Mouse (Mus musculus) liver, adult 2 months (tissue): Measurements from ENCODE around the gene Gm44805. TPM values are rescaled to one million over a fixed set of nuclear protein-coding genes. Genes with fewer than 3 reads are reported as not detected.
"Not testable (repeated sequence)": the region's sequence is repeated elsewhere in the genome, so short reads cannot be mapped to it uniquely, and the experiment has no call there.

Experiments
- DNase-seq: peaks from one replicate; pipeline ENCODE4 v3.0.0-alpha.2; 2011; ENCODE audit warnings: low read depth, low spot score; ENCODE audit errors: extremely low read depth
- H3K27ac ChIP-seq: fragments of 200-500 bp; replicated peaks from 2 replicates; pipeline ENCODE4 v1.5.1; 2012; ENCODE audit warnings: low read depth, mild to moderate bottlenecking, control low read depth, inconsistent platforms, low read length; ENCODE audit not compliant: insufficient read depth
- H3K27me3 ChIP-seq: fragments of 200-500 bp; 2 replicates; pipeline ENCODE4 v1.6.1; 2012; ENCODE audit warnings: mild to moderate bottlenecking, moderate library complexity, low read length, inconsistent platforms; ENCODE audit not compliant: control insufficient read depth, insufficient read depth
- H3K36me3 ChIP-seq: fragments of 200-500 bp; 2 replicates; pipeline ENCODE4 v1.6.1; 2012; ENCODE audit warnings: low read length, inconsistent platforms; ENCODE audit not compliant: control insufficient read depth, insufficient read depth
- H3K4me1 ChIP-seq: fragments of 200-500 bp; 2 replicates; pipeline ENCODE4 v1.6.1; 2011; ENCODE audit warnings: low read length; ENCODE audit not compliant: control insufficient read depth, insufficient read depth
- H3K4me3 ChIP-seq: fragments of 200-500 bp; 2 replicates; pipeline ENCODE4 v1.5.1; 2011; ENCODE audit warnings: low read depth, mild to moderate bottlenecking, control low read depth, low read length, moderate library complexity; ENCODE audit not compliant: insufficient read depth
- H3K79me2 ChIP-seq: fragments of 200-500 bp; 2 replicates; pipeline ENCODE4 v1.6.1; 2012; ENCODE audit warnings: inconsistent platforms, mild to moderate bottlenecking, low read length, moderate library complexity; ENCODE audit not compliant: control insufficient read depth, insufficient read depth
- H3K9ac ChIP-seq: fragments of 200-500 bp; 2 replicates; pipeline ENCODE4 v1.6.1; 2012; ENCODE audit warnings: low read depth, mild to moderate bottlenecking, control low read depth, inconsistent platforms, low read length
- CTCF ChIP-seq: fragments of 200-500 bp; IDR thresholded peaks from 2 replicates; pipeline ENCODE4 v1.5.1; 2011; ENCODE audit warnings: low read depth, low read length, control low read depth
- POLR2A ChIP-seq: fragments of 200-500 bp; IDR thresholded peaks from 2 replicates; pipeline ENCODE4 v1.6.1; 2011; ENCODE audit warnings: low read length, control low read depth; ENCODE audit not compliant: insufficient read depth; ENCODE audit errors: extremely low read depth
- WGBS: fragments of 180-500 bp; shearing (Covaris S2); methylation state at CpG from one replicate; pipeline ENCODE4 v1.1.7; 2018; 5-methylcytosine and 5-hydroxymethylcytosine counted together
- polyA plus RNA-seq: library from polyadenylated mRNA; depleted of rRNA; stranded (reverse); fragments of >200 nt; gene quantifications from 2 replicates; pipeline ENCODE4 v1.2.3, GENCODE M21; 2012
- total RNA-seq: library from RNA; depleted of rRNA; stranded (reverse); fragments of >200 nt; gene quantifications from 2 replicates; pipeline ENCODE4 v1.2.3, GENCODE M21; 2014

The Gm44805 gene
- total and polyA plus RNA-seq, 2 experiments, result 38.2 to 86.3 TPM

- no peaks in the 10 kb centered on the region for H3K36me3 ChIP-seq
- H3K27ac ChIP-seq, result peak overlapping the region; percentile 90
- 19% methylated on average over 2 of the region's 2 CpGs for WGBS
- peaks cover 42% of the 10 kb centered on the region for H3K4me1 ChIP-seq
- peak overlapping the region; percentile 31; the same call in 1 of the 2 replicates for H3K9ac ChIP-seq
- DNase-seq, result peak; percentile 68
- no peak for TF ChIP-seq POLR2A
- no peak for TF ChIP-seq CTCF
- no peaks in the 10 kb centered on the region for H3K79me2 ChIP-seq
- H3K27me3 ChIP-seq, result no peaks in the 10 kb centered on the region
- H3K4me3 ChIP-seq, result no peak overlapping the region
These were observed 7.4 kb upstream of the Gm44805 start for GRCm38 (mm10) chr7:19688611-19689010.

GRCm38 (mm10) chr7:19688101-19688500, 6.9 kb upstream of the Gm44805 start:
- DNase-seq, result peak; percentile 66
- TF ChIP-seq POLR2A, result no peak
- 0 out of 2 replicates have a peak, but pooled peaks have one; percentile 1 for TF ChIP-seq CTCF
- no peaks in the 10 kb centered on the region for H3K27me3 ChIP-seq
- H3K4me3 ChIP-seq, result no peak overlapping the region
- 33% methylated on average over 10 of the region's 10 CpGs for WGBS
- no peaks in the 10 kb centered on the region for H3K36me3 ChIP-seq
- H3K4me1 ChIP-seq, result peaks cover 44% of the 10 kb centered on the region
- H3K9ac ChIP-seq, result peak overlapping the region; percentile 20; the same call in 1 of the 2 replicates
- peak overlapping the region; percentile 99 for H3K27ac ChIP-seq
- H3K79me2 ChIP-seq, result no peaks in the 10 kb centered on the region

GRCm38 (mm10) chr7:19686927-19687583, 5.8 kb upstream of the Gm44805 start:
- H3K9ac ChIP-seq, result peak overlapping the region; percentile 49
- 7% methylated on average over 8 of the region's 8 CpGs for WGBS
- H3K27ac ChIP-seq, result peak overlapping the region; percentile 99
- peak; percentile 81 for DNase-seq
- not testable (repeated sequence) for H3K4me3 ChIP-seq, H3K27me3 ChIP-seq, H3K79me2 ChIP-seq, H3K36me3 ChIP-seq
- TF ChIP-seq POLR2A, result 0 out of 2 replicates have a peak, but pooled peaks have one; percentile 28
- peaks cover 42% of the 10 kb centered on the region for H3K4me1 ChIP-seq

GRCm38 (mm10) chr7:19686521-19686920, 5.3 kb upstream of the Gm44805 start:
- TF ChIP-seq CTCF, result no peak
- TF ChIP-seq POLR2A, result no peak
- peak; percentile 91 for DNase-seq
- Histone ChIP-seq H3K4me1 (peaks cover 44% of the 10 kb centered on the region), H3K9ac (peak overlapping the region; percentile 49), H3K4me3 (no peak overlapping the region), H3K27ac (peak overlapping the region; percentile 99), H3K27me3 (no peaks in the 10 kb centered on the region), H3K79me2 (no peaks in the 10 kb centered on the region), H3K36me3 (no peaks in the 10 kb centered on the region)
- 35% methylated on average over 6 of the region's 6 CpGs for WGBS

- H3K4me3 ChIP-seq, result no peak overlapping the region
- peaks cover 41% of the 10 kb centered on the region for H3K4me1 ChIP-seq
- peak overlapping the region; percentile 77 for H3K9ac ChIP-seq
- H3K27me3 ChIP-seq, result no peaks in the 10 kb centered on the region
- peak; percentile 95 for DNase-seq
- H3K36me3 ChIP-seq, result no peaks in the 10 kb centered on the region
- no peak for TF ChIP-seq CTCF
- TF ChIP-seq POLR2A, result peak; percentile 72
- H3K79me2 ChIP-seq, result no peaks in the 10 kb centered on the region; the same call in 1 of the 2 replicates
- peak overlapping the region; percentile 99 for H3K27ac ChIP-seq
- 14% methylated on average over 4 of the region's 4 CpGs for WGBS
These were observed 4.2 kb upstream of the Gm44805 start for GRCm38 (mm10) chr7:19685374-19685773.

- peaks cover under 1% of the 10 kb centered on the region; the same call in 1 of the 2 replicates for H3K79me2 ChIP-seq
- no peaks in the 10 kb centered on the region for H3K27me3 ChIP-seq
- no peak overlapping the region for H3K4me3 ChIP-seq
- 40% methylated on average over 6 of the region's 6 CpGs for WGBS
- peak; percentile 83 for DNase-seq
- peak overlapping the region; percentile 41 for H3K9ac ChIP-seq
- H3K27ac ChIP-seq, result peak overlapping the region; percentile 98
- H3K4me1 ChIP-seq, result peaks cover 31% of the 10 kb centered on the region
- H3K36me3 ChIP-seq, result 0 out of 2 replicates have a peak, but pooled peaks cover 2% of the 10 kb centered on the region
- TF ChIP-seq POLR2A, result no peak
- no peak for TF ChIP-seq CTCF
These were observed 2.6 kb upstream of the Gm44805 start for GRCm38 (mm10) chr7:19683771-19684201.
